Mouse (Mus musculus): ENCODE results near the gene Necab2.

GRCm38 (mm10) chr8:119428350-119428740, 18.2 kb upstream of the Necab2 start:
- TF ChIP-seq EP300 (IDR thresholded peaks at IDR 0.05) (no peak), CTCF (IDR thresholded peaks at IDR 0.05) (no peak)
